Mouse (Mus musculus): Measurements from ENCODE around the gene Fsd1l. TPM values are rescaled to one million over a fixed set of nuclear protein-coding genes. Genes with fewer than 3 reads are reported as not detected.

Fsd1l gene
- polyA plus RNA-seq, 2 experiments = 5.7 to 9.8 TPM

DNA sequence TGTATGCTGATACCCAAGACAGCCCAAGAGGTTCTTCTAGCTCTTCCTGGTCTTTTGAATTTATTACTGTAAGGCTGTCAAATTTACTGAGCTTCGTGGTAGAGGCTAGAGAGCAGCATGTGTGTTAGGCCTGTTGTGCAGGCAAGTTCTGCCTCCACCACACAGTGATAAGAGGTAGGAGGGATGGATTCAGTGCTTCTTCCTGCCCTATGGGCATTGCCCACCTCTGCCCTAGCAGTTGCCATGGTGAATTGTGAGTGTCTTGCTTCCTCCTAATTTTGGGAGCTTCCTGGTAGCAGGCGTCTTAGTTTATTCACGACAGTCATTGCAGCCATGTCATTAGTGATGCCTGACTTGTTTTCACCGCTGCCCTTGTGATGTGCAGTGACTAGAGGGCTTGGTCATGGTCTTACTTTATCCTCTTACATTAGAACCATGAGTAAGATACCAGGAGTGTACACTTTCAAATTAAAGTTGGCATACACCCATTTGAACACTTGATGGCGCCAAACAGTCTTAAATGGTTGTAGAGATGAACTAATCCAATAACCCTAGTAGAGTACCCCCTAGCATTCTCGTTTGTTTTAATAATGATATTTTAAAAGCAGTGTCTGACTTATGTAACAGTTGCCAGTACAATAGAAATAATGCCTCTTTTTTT lies 107.8 kb downstream of the Fsd1l start:
- peaks cover 49% of the 10 kb centered on the region for H3K36me3 ChIP-seq (ENCODE audit: control insufficient read depth, insufficient read depth, low read length)
- H3K9ac ChIP-seq (ENCODE audit: low read depth, low read length, severe bottlenecking) = no peak overlapping the region
- H3K4me2 ChIP-seq (replicated peaks; ENCODE audit: low read depth, low read length, severe bottlenecking) = no peak overlapping the region
- peak; percentile 78 for DNase-seq (ENCODE audit: low spot score)
- H3K27me3 ChIP-seq (ENCODE audit: control insufficient read depth, insufficient read depth, low read length) = no peaks in the 10 kb centered on the region
- H3K27ac ChIP-seq (replicated peaks; ENCODE audit: low read depth, low read length) = no peak overlapping the region
- 47% methylated on average over 6 of the region's 6 CpGs for WGBS
- H3K4me1 ChIP-seq (ENCODE audit: control insufficient read depth, insufficient read depth, low read length) = no peaks in the 10 kb centered on the region
- ATAC-seq (ENCODE audit: low FRiP score, low read depth) = no peak
- no peak for TF ChIP-seq POLR2A (IDR thresholded peaks at IDR 0.05; ENCODE audit: borderline replicate concordance, extremely low read depth, insufficient read depth, insufficient read length)
- no peaks in the 10 kb centered on the region for H3K9me3 ChIP-seq (ENCODE audit: control insufficient read depth, low read length)
- H3K4me3 ChIP-seq (replicated peaks; ENCODE audit: low read length) = no peak overlapping the region

GRCm38 (mm10) chr4:53749831-53750230 lies 118.6 kb downstream of the Fsd1l start:
- DNase-seq (ENCODE audit: low spot score) (no peak), ATAC-seq (ENCODE audit: low FRiP score, low read depth) (no peak)
- H3K9me3 ChIP-seq (ENCODE audit: control insufficient read depth, low read length) = no peaks in the 10 kb centered on the region
- H3K27ac ChIP-seq (replicated peaks; ENCODE audit: low read depth, low read length) = no peak overlapping the region
- H3K27me3 ChIP-seq (ENCODE audit: control insufficient read depth, insufficient read depth, low read length) = no peaks in the 10 kb centered on the region
- TF ChIP-seq POLR2A (IDR thresholded peaks at IDR 0.05; ENCODE audit: borderline replicate concordance, extremely low read depth, insufficient read depth, insufficient read length) = no peak
- H3K4me2 ChIP-seq (replicated peaks; ENCODE audit: low read depth, low read length, severe bottlenecking) = no peak overlapping the region
- H3K4me3 ChIP-seq (replicated peaks; ENCODE audit: low read length) = no peak overlapping the region
- peaks cover 40% of the 10 kb centered on the region for H3K36me3 ChIP-seq (ENCODE audit: control insufficient read depth, insufficient read depth, low read length)
- no peak overlapping the region for H3K9ac ChIP-seq (ENCODE audit: low read depth, low read length, severe bottlenecking)
- no peaks in the 10 kb centered on the region for H3K4me1 ChIP-seq (ENCODE audit: control insufficient read depth, insufficient read depth, low read length)

DNA sequence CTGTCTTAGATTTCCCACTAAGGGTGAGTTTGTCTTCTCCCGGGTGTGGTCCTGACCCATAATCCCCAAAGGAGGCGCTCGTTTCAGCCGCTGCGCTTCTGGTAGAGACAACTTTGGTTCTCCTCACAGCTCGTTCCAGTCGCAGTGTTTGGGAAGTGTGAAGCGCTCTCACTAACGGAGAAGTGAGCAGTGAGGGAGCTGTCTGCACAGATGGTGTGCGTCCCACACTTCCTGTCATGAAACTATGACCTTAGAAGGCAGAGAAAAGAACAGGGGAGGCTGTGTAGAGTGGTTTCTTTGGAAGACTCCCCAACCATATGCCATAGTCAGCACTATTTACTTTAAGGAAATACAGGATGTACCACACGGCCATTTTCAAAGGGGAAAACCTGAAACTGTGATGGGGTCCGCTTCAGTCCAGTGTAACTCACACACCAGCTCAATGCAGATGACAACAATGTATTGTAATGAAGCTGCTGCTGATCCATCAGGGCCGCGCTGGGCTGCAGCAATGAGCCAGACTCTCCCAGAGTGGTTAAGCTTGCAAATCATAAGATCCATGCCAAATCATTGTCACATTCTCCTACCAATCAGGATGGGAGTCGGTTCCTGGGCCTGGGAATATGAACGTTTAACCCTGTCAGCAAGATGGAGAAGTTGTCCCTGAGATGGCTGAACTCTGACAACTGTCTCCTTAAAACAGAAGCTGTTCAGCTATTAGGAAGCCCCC lies 119.3 kb downstream of the Fsd1l start:
- ATAC-seq (ENCODE audit: low FRiP score, low read depth) (no peak), DNase-seq (ENCODE audit: low spot score) (no peak)
- H3K9ac ChIP-seq (ENCODE audit: low read depth, low read length, severe bottlenecking) = no peak overlapping the region
- H3K4me3 ChIP-seq (replicated peaks; ENCODE audit: low read length) = no peak overlapping the region
- H3K4me1 ChIP-seq (ENCODE audit: control insufficient read depth, insufficient read depth, low read length) = no peaks in the 10 kb centered on the region
- peaks cover 42% of the 10 kb centered on the region for H3K36me3 ChIP-seq (ENCODE audit: control insufficient read depth, insufficient read depth, low read length)
- H3K9me3 ChIP-seq (ENCODE audit: control insufficient read depth, low read length) = no peaks in the 10 kb centered on the region
- H3K4me2 ChIP-seq (replicated peaks; ENCODE audit: low read depth, low read length, severe bottlenecking) = no peak overlapping the region
- no peak overlapping the region for H3K27ac ChIP-seq (replicated peaks; ENCODE audit: low read depth, low read length)
- no peaks in the 10 kb centered on the region for H3K27me3 ChIP-seq (ENCODE audit: control insufficient read depth, insufficient read depth, low read length)
- no peak for TF ChIP-seq POLR2A (IDR thresholded peaks at IDR 0.05; ENCODE audit: borderline replicate concordance, extremely low read depth, insufficient read depth, insufficient read length)
- 77% methylated on average over 16 of the region's 16 CpGs for WGBS

Other genes starting within 250 kb of the Fsd1l start
- 26.6 and 29.7 TPM in 2 replicates for gene Slc44a1, start 191.1 kb upstream of the Fsd1l start, polyA plus RNA-seq (2012; rRNA removed)
- gene Slc44a1, start 191.1 kb upstream of the Fsd1l start, polyA plus RNA-seq (2014; fragmentation: Nextera tagmentation; extraction: Ambion mirVana) = 56.4 and 58.2 TPM in 2 replicates
- gene Fktn, start 82.5 kb downstream of the Fsd1l start, polyA plus RNA-seq (2012; rRNA removed) = 11.5 and 11.6 TPM in 2 replicates
- gene Fktn, start 82.5 kb downstream of the Fsd1l start, polyA plus RNA-seq (2014; fragmentation: Nextera tagmentation; extraction: Ambion mirVana) = 10.8 and 10.9 TPM in 2 replicates
- 0.24 and 0.30 TPM in 2 replicates for gene Tal2, start 148.2 kb downstream of the Fsd1l start, polyA plus RNA-seq (2012; rRNA removed)
- 0.36 TPM in 2 replicates for gene Tal2, start 148.2 kb downstream of the Fsd1l start, polyA plus RNA-seq (2014; fragmentation: Nextera tagmentation; extraction: Ambion mirVana)
- 7.1 and 8.0 TPM in 2 replicates for gene Tmem38b, start 194.6 kb downstream of the Fsd1l start, polyA plus RNA-seq (2012; rRNA removed)
- gene Tmem38b, start 194.6 kb downstream of the Fsd1l start, polyA plus RNA-seq (2014; fragmentation: Nextera tagmentation; extraction: Ambion mirVana) = 11.0 and 12.6 TPM in 2 replicates

Measured in limb, embryonic 14.5 days (tissue).